Mouse (Mus musculus) lung, embryonic 15.5 days (tissue): ENCODE measurements around the gene Eef1a2. TPM values are rescaled to one million over a fixed set of nuclear protein-coding genes. Genes with fewer than 3 reads are reported as not detected.
"Not testable (repeated sequence)": the region's sequence is repeated elsewhere in the genome, so short reads cannot be mapped to it uniquely, and the experiment has no call there.

Experiments
- ATAC-seq: fragments of 200-750 bp; cut with Nextera tagmentation; 2 replicates; pipeline ENCODE4 v1.8.0; 2017; ENCODE audit warnings: moderate number of reproducible peaks, borderline replicate concordance; ENCODE audit not compliant: low FRiP score, low TSS enrichment; ENCODE audit errors: extremely low read depth
- H3K27ac ChIP-seq: fragments of 300-500 bp; sonication (generic); 2 replicates; pipeline ENCODE4 v1.5.1; 2015; ENCODE audit warnings: moderate library complexity, mild to moderate bottlenecking, inconsistent platforms
- H3K27me3 ChIP-seq: fragments of 300-500 bp; sonication (generic); 2 replicates; pipeline ENCODE4 v1.6.1; 2015; ENCODE audit warnings: inconsistent platforms
- H3K36me3 ChIP-seq: fragments of 300-500 bp; sonication (generic); 2 replicates; pipeline ENCODE4 v1.6.1; 2015; ENCODE audit warnings: inconsistent platforms
- H3K4me1 ChIP-seq: fragments of 300-500 bp; sonication (generic); 2 replicates; pipeline ENCODE4 v1.6.1; 2015; ENCODE audit warnings: inconsistent platforms
- H3K4me2 ChIP-seq: fragments of 300-500 bp; sonication (generic); 2 replicates; pipeline ENCODE4 v1.6.1; 2015; ENCODE audit warnings: inconsistent platforms, mild to moderate bottlenecking, moderate library complexity
- H3K4me3 ChIP-seq: fragments of 300-500 bp; sonication (generic); 2 replicates; pipeline ENCODE4 v1.5.1; 2015; ENCODE audit warnings: mild to moderate bottlenecking, inconsistent platforms
- H3K9ac ChIP-seq: fragments of 300-500 bp; sonication (generic); 2 replicates; pipeline ENCODE4 v1.6.1; 2015; ENCODE audit warnings: inconsistent platforms
- H3K9me3 ChIP-seq: fragments of 300-500 bp; sonication (generic); 2 replicates; pipeline ENCODE4 v1.6.1; 2016; ENCODE audit warnings: inconsistent platforms
- WGBS: fragments of 180-500 bp; shearing (Covaris S2); methylation state at CpG from one replicate; pipeline ENCODE4 v1.1.7; 2015; 5-methylcytosine and 5-hydroxymethylcytosine counted together
- polyA plus RNA-seq: library from polyadenylated mRNA; unstranded; fragments of >200 nt; fragmentation: Nextera tagmentation; extraction: Ambion mirVana; gene quantifications from 2 replicates; pipeline ENCODE4 v1.2.1, GENCODE M21; 2015

The Eef1a2 gene
- 0.31 and 0.54 TPM in 2 replicates for polyA plus RNA-seq

DNA sequence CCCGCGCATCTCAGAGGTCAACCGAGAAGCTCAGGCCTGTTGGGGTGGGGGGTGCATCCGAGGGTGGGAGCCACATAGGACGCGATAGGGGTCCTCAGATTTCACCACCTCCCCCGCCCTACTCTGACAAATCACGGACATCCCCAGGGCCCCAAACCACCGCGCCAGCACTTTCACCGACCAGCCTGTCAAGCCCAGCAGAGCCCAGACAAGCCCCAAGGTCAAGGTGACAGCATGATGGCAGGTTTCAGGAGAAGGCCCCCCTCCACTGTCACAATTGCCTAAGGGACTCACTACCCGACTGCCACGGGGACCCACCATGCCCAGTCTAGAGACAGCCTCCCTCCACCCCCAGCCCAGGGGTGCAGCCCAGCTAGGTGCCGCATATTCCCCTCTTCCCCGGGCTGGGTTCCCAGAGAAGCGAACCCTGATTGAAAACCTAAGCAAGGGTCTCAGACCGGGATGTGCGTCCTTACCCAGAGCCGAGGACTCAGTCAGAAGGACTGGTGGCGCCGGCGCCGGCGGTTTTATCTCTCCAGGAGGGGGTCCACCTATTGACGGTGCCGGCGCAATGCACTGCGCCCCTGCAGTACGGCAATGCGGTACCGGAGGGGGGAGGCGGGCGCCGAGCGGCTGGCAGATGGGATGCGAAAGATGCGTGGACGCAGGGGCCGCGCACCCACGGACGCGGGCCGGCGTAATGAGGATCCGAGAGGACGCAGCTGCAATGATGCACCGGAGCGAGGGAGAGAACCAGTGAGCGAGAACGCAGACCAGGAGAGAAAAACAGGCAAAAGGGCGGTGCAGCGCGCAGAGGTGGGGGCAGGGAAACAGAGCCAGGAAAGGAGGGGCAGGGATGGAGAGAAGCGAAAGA lies at the start of gene Eef1a2:
TSS of gene Eef1a2 (minus strand) at position 767 of the 874 bp plus-strand sequence.
- H3K4me1 ChIP-seq = no peaks in the 10 kb centered on the region
- 2% methylated on average over 55 of the region's 55 CpGs for WGBS

DNA sequence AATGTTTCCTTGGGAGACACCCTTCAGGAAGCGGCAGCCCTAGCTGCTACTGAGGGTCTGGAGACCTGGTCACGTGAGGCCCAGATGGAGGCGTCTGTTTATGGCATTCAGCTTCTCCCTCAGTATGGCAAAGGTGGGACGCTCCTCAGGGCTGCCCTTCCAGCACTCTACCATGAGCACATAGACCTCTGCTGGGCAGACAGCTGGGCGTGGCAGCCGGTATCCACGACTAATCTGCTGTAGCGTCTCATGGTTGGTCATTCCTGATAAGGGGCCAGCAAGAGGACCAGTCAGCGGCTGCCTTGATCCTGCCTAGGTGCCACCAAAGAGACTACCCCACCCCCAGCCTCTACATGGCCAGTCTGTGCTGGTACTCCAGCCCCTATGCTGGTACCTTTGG lies 49.3 kb upstream of the Eef1a2 start:
- Histone ChIP-seq H3K4me3 (no peak overlapping the region), H3K9ac (no peak overlapping the region), H3K4me1 (no peaks in the 10 kb centered on the region), H3K27me3 (peaks cover 5% of the 10 kb centered on the region; the same call in 1 of the 2 replicates), H3K9me3 (no peaks in the 10 kb centered on the region), H3K36me3 (no peaks in the 10 kb centered on the region), H3K27ac (no peak overlapping the region), H3K4me2 (no peak overlapping the region)
- no peak for ATAC-seq
- 61% methylated on average over 9 of the region's 9 CpGs for WGBS

More for the DNA sequence above, at the start of gene Eef1a2:
- no peak within 1 kb of the TSS for H3K4me3 ChIP-seq
- H3K27ac ChIP-seq = no peak within 1 kb of the TSS
- 0 out of 2 replicates have a peak, but pooled peaks have one; percentile 5 for ATAC-seq
- peaks cover 50% of the 10 kb centered on the region for H3K27me3 ChIP-seq
- H3K9ac ChIP-seq = no peak within 1 kb of the TSS
- no peak within 1 kb of the TSS for H3K4me2 ChIP-seq
- no peaks in the 10 kb centered on the region for H3K36me3 ChIP-seq
- no peaks in the 10 kb centered on the region for H3K9me3 ChIP-seq

DNA sequence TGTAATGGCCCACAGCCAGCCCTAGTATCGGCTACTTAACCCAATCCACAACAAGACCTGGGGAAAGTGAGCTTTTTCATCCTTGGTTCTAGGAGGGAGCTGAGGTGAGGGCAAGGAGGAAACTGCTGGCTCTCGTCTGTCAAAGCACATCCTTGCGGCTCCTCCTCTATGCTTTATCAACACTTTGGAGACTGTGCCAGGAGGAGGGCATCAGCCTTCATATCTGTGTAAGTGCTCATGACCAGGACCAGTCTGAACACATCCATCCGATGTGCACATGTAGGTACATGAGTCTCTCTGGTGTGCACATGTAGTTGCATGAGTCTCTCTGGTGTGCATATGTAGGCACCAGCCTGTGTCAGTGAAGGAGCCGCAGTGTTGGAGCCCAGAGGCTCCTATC lies 48.9 kb upstream of the Eef1a2 start:
- H3K27ac ChIP-seq = no peak overlapping the region
- H3K36me3 ChIP-seq = no peaks in the 10 kb centered on the region
- no peaks in the 10 kb centered on the region for H3K4me1 ChIP-seq
- H3K27me3 ChIP-seq = 0 out of 2 replicates have a peak, but pooled peaks cover 4% of the 10 kb centered on the region
- no peaks in the 10 kb centered on the region for H3K9me3 ChIP-seq
- no peak overlapping the region for H3K4me2 ChIP-seq
- H3K4me3 ChIP-seq = no peak overlapping the region
- no peak overlapping the region for H3K9ac ChIP-seq
- 68% methylated on average over 5 of the region's 5 CpGs for WGBS
- ATAC-seq = no peak

DNA sequence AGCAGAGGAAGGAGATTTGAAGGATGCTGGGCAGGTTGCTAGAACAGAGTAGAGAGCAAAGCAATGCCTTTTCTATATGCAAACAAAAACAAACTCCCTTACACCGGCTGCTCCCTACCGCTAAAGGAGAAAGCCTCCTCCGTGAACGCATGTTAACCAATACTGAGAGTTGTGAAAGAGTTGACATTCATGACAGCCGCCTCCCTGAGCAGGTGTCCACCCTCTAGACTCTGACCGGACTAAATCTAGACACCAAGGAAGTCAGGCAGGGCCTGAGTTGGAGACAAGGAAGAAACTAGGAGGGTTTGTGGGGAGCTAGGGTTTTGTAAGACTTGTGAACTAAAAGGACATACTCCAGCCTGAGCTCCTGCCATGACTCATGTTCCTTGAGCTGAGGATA lies 46.1 kb upstream of the Eef1a2 start:
- no peak for ATAC-seq
- no peak overlapping the region for H3K4me2 ChIP-seq
- no peak overlapping the region for H3K9ac ChIP-seq
- 72% methylated on average over 6 of the region's 6 CpGs for WGBS
- no peaks in the 10 kb centered on the region for H3K36me3 ChIP-seq
- no peak overlapping the region for H3K4me3 ChIP-seq
- no peaks in the 10 kb centered on the region for H3K4me1 ChIP-seq
- no peaks in the 10 kb centered on the region for H3K9me3 ChIP-seq
- no peak overlapping the region for H3K27ac ChIP-seq
- H3K27me3 ChIP-seq = no peaks in the 10 kb centered on the region

DNA sequence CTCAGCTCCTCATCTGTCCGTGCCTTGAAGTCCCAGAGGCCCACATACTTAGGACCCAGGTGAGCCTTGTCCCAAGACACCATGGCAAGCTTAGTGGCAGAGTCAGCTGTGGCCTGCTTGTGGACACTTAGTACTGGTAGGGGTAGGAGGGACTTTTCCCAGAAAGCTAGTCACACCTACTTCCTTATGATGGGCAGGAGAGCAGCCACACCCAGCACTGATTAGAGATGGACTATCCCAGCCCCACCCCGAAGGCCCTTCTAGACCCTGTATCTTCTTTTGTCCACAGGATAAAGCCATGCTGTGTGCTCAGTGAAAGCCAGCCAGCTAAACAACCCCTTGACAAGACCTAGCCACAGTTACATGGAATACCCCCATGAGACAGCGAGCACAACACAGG lies 45.6 kb upstream of the Eef1a2 start, which contains the start of gene Ptk6:
TSS of gene Ptk6 (minus strand) at position 368 of the 400 bp plus-strand sequence.
- H3K4me2 ChIP-seq = no peak within 1 kb of the TSS
- no peak within 1 kb of the TSS for H3K27ac ChIP-seq
- no peaks in the 10 kb centered on the region for H3K27me3 ChIP-seq
- no peaks in the 10 kb centered on the region for H3K9me3 ChIP-seq
- no peaks in the 10 kb centered on the region for H3K4me1 ChIP-seq
- no peak for ATAC-seq
- 85% methylated on average over 3 of the region's 3 CpGs for WGBS
- H3K36me3 ChIP-seq = no peaks in the 10 kb centered on the region
- no peak within 1 kb of the TSS for H3K4me3 ChIP-seq
- H3K9ac ChIP-seq = no peak within 1 kb of the TSS

DNA sequence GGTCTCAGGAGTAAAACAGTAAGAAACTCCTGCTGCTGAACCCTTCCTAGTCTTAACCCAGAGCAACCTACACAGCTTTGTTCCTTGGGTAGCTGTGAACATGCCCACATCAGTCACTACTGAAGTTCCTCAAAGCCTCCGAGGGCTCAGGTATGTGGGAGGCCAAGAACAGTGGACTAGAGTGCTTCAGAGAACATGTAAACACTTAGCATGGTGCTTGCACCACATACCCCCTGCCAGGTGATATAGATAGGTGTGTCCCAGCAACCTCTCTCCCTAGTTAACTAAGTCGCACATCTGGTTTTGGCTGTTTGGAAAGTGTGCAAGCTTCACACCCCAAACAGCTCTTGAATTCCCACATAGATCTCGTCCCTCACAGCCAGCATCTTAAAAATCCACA lies 44.8 kb upstream of the Eef1a2 start:
- Histone ChIP-seq H3K4me2 (no peak overlapping the region), H3K36me3 (no peaks in the 10 kb centered on the region), H3K27ac (no peak overlapping the region), H3K27me3 (no peaks in the 10 kb centered on the region), H3K9me3 (no peaks in the 10 kb centered on the region), H3K4me1 (no peaks in the 10 kb centered on the region), H3K4me3 (no peak overlapping the region), H3K9ac (no peak overlapping the region)
- ATAC-seq = no peak
- WGBS = 46% methylated on average over 3 of the region's 3 CpGs

DNA sequence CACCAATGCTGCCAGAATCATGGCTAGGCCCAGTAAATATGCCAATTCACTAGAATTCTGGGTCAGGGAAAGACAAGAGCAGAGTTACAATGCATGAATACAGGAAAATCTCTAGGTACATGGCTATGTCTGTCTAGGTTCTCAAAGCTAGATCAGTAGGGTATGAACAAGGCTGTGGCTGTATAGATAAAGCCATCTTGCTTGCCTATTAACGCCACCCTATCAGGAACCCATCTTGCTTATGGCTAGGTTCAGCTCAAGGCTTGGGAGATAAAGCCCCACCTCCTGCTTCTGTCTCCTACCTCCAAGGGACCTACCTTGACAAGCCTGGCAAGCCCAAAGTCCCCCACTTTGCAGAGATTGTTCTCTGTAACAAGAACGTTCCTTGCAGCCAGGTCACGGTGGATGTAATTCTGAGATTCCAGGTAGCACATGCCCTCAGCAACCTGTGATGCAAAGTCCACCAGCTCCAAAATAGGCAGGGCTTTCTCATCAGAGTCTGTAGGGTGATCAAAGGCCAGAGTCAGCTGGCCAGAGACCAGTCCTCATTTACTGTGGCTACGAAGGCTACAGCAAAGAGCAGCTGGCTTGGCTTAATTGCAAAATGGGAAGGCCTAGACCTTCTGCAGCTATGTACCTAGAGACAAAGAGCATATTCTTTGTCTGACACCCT lies 40.0 kb upstream of the Eef1a2 start:
- Histone ChIP-seq H3K4me1 (no peaks in the 10 kb centered on the region), H3K36me3 (no peaks in the 10 kb centered on the region), H3K4me2 (no peak overlapping the region), H3K9ac (no peak overlapping the region), H3K9me3 (no peaks in the 10 kb centered on the region), H3K27ac (no peak overlapping the region), H3K4me3 (no peak overlapping the region), H3K27me3 (no peaks in the 10 kb centered on the region)
- ATAC-seq = no peak
- 75% methylated on average over 4 of the region's 4 CpGs for WGBS

DNA sequence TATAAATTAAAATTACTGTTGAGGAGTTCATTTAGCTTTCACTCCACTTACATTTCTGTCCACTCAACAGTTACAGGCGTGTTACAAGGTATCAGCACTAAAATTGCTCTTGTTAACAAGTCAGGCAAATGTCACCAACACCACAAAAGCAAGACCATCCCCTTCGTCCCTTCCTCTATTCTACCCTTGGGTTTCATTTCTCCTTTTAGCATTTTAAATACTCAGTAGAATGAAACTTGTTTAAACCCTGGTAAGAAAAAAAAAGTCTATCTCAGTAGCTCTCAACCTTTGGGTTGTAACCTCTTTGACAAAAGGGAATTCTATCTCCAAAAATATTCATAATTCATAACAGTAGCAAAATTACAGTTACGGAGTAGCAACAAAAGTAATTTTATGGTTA lies 36.2 kb upstream of the Eef1a2 start:
- WGBS = 65% methylated on average over 3 of the region's 3 CpGs
- no peak overlapping the region for H3K9ac ChIP-seq
- H3K9me3 ChIP-seq = no peaks in the 10 kb centered on the region
- H3K36me3 ChIP-seq = 0 out of 2 replicates have a peak, but pooled peaks cover 3% of the 10 kb centered on the region
- no peak overlapping the region for H3K27ac ChIP-seq
- H3K4me1 ChIP-seq = peaks cover 8% of the 10 kb centered on the region
- no peak overlapping the region for H3K4me2 ChIP-seq
- no peak overlapping the region for H3K4me3 ChIP-seq
- no peaks in the 10 kb centered on the region for H3K27me3 ChIP-seq
- no peak for ATAC-seq

DNA sequence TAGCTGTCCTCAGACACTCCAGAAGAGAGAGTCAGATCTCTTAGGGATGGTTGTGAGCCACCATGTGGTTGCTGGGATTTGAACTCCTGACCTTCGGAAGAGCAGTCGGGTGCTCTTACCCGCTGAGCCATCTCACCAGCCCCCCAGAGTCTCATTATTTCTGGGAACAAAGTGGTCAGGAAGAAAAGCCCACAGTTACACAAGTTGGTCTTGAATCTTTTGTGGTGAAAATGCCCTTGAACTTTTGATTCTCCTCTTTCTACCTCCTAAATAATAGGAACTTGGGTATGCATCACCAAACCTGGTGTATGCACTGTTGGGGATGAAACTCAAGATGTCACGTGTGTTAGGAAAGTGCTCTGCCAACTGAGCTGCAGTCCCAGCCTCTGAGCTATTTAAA lies 35.1 kb upstream of the Eef1a2 start:
- Histone ChIP-seq H3K36me3 (0 out of 2 replicates have a peak, but pooled peaks cover 3% of the 10 kb centered on the region), H3K4me2 (no peak overlapping the region), H3K4me3 (no peak overlapping the region), H3K27me3 (no peaks in the 10 kb centered on the region), H3K9me3 (no peaks in the 10 kb centered on the region), H3K27ac (no peak overlapping the region), H3K9ac (no peak overlapping the region), H3K4me1 (peaks cover 8% of the 10 kb centered on the region)
- ATAC-seq = no peak
- WGBS = 62% methylated on average over 4 of the region's 4 CpGs

DNA sequence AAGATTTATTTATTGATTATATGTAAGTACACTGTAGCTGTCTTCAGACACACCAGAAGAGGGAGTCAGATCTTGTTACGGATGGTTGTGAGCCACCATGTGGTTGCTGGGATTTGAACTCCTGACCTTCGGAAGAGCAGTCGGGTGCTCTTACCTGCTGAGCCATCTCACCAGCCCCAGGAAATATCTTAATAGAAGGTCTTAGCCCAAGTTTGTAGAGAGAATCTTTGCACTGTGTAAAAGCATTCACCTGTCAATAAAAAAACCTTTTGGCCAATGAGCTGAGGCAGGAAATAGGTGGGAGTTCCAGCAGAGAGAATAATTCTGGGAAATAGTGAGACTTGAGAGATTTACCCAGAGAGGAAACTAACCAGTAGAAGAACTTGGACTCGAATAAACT lies 34.6 kb upstream of the Eef1a2 start:
- H3K36me3 ChIP-seq, H3K27ac ChIP-seq, H3K4me1 ChIP-seq, H3K9ac ChIP-seq, H3K27me3 ChIP-seq, H3K4me2 ChIP-seq, H3K9me3 ChIP-seq, H3K4me3 ChIP-seq, ATAC-seq: not testable (repeated sequence)
- WGBS = 67% methylated on average over 4 of the region's 4 CpGs

DNA sequence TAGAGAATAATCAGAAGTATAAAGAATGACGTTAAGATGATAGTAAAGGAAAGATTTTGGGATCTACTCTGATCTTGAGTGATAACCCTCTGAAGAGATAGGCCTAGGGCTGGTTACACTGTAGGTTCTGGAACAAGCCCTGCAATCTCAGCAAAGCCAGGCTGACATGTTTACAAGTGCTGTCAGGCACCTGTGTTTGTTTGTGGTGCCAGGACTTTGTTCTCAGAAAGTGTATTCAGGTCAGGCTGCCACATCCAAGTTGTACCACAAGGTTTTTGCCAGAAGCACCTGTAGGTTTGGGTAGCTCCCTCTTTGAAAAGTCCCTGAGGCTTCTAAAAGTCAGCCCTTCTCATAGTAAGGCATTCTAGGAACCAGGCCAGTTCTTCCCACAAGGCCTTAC lies 32.5 kb upstream of the Eef1a2 start:
- H3K4me3 ChIP-seq = no peak overlapping the region
- H3K36me3 ChIP-seq = 0 out of 2 replicates have a peak, but pooled peaks cover 3% of the 10 kb centered on the region
- H3K9ac ChIP-seq = no peak overlapping the region
- H3K4me1 ChIP-seq = peaks cover 10% of the 10 kb centered on the region
- no peak overlapping the region for H3K4me2 ChIP-seq
- H3K27ac ChIP-seq = no peak overlapping the region
- no peaks in the 10 kb centered on the region for H3K9me3 ChIP-seq
- no peak for ATAC-seq
- no peaks in the 10 kb centered on the region for H3K27me3 ChIP-seq
- WGBS = 79% methylated on average over 1 of the region's 1 CpGs

DNA sequence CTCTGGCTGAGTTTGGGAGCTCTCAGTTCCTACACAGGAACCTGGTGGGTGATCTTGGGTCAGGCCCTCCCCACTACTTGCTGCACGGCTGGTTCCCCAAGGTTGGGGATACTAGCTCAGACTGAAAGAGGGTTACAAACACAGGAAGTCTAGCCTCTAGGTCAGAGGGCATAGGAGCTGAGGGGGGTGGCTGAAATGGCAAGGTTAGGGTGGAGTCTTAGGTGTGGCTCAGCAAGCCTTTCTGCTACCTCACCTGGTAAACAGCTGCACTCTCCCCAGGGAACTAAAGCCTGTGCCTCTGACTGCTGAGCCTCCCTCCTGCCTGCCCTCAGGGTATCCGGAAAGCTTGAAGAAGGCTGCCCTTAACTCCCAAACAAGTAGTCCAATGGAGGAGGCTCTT lies 31.9 kb upstream of the Eef1a2 start:
- peak overlapping the region; percentile 96; the same call in 1 of the 2 replicates for H3K27ac ChIP-seq
- ATAC-seq = no peak
- peak overlapping the region; percentile 93; the same call in 1 of the 2 replicates for H3K4me2 ChIP-seq

More for the DNA sequence above, 31.9 kb upstream of the Eef1a2 start:
- no peaks in the 10 kb centered on the region for H3K9me3 ChIP-seq
- WGBS = 46% methylated on average over 2 of the region's 2 CpGs
- peak overlapping the region; percentile 83; the same call in 1 of the 2 replicates for H3K4me3 ChIP-seq
- no peaks in the 10 kb centered on the region for H3K27me3 ChIP-seq
- H3K9ac ChIP-seq = no peak overlapping the region
- peaks cover 10% of the 10 kb centered on the region for H3K4me1 ChIP-seq
- H3K36me3 ChIP-seq = 0 out of 2 replicates have a peak, but pooled peaks cover 3% of the 10 kb centered on the region
